Mouse (Mus musculus) liver, postnatal 0 days (tissue): ENCODE measurements at regions not wholly inside any gene's neighbourhood (a gene's known extent, or its start where the extent isn't known, plus 50 kb on each side); places are given as distances from the start of the nearest gene placed in this dataset.

Experiments used
- ATAC-seq: fragments of 200-750 bp; cut with Nextera tagmentation; 2 replicates; pipeline ENCODE4 v1.8.0; 2017; ENCODE audit warnings: mild to moderate bottlenecking, moderate library complexity
- DNase-seq: peaks from one replicate; pipeline ENCODE4 v3.0.0-alpha.2; 2016
- H3K27ac ChIP-seq: fragments of 300-500 bp; sonication (generic); 2 replicates; pipeline ENCODE4 v1.5.1; 2014; ENCODE audit warnings: antibody characterized with exemption, moderate library complexity, mild to moderate bottlenecking, low read depth
- H3K27me3 ChIP-seq: fragments of 300-500 bp; sonication (generic); 2 replicates; pipeline ENCODE4 v1.6.1; 2014; ENCODE audit warnings: low read length, control low read depth, mixed read lengths; ENCODE audit not compliant: insufficient read depth
- H3K36me3 ChIP-seq: fragments of 300-500 bp; sonication (generic); replicated peaks from 2 replicates; pipeline ENCODE4 v1.6.1; 2014; ENCODE audit warnings: mild to moderate bottlenecking, control low read depth, low read length, moderate library complexity, mixed read lengths; ENCODE audit not compliant: insufficient read depth
- H3K4me1 ChIP-seq: fragments of 300-500 bp; sonication (generic); 2 replicates; pipeline ENCODE4 v1.6.1; 2014; ENCODE audit warnings: antibody characterized with exemption, mild to moderate bottlenecking, control low read depth; ENCODE audit not compliant: insufficient read depth
- H3K4me2 ChIP-seq: fragments of 300-500 bp; sonication (generic); 2 replicates; pipeline ENCODE4 v1.6.1; 2014; ENCODE audit warnings: low read depth, mild to moderate bottlenecking, low read length, moderate library complexity, mixed read lengths
- H3K4me3 ChIP-seq: fragments of 300-500 bp; sonication (generic); 2 replicates; pipeline ENCODE4 v1.5.1; 2014; ENCODE audit warnings: low read depth, low read length
- H3K9ac ChIP-seq: fragments of 300-500 bp; sonication (generic); replicated peaks from 2 replicates; pipeline ENCODE4 v1.6.1; 2014; ENCODE audit warnings: mild to moderate bottlenecking, moderate library complexity
- H3K9me3 ChIP-seq: fragments of 300-500 bp; sonication (generic); 2 replicates; pipeline ENCODE4 v1.6.1; 2016; ENCODE audit warnings: mild to moderate bottlenecking, control low read depth, low read length, mixed read lengths
- CTCF ChIP-seq: sonication (generic); IDR thresholded peaks from 2 replicates; pipeline ENCODE4 v1.5.1; 2016; ENCODE audit warnings: antibody characterized with exemption, low read depth
- EP300 ChIP-seq: IDR thresholded peaks from 2 replicates; pipeline ENCODE4 v1.6.1; 2016; ENCODE audit warnings: antibody characterized with exemption, low read depth, mild to moderate bottlenecking
- WGBS: fragments of 180-500 bp; shearing (Covaris S2); extraction: QIAGEN DNeasy Blood & Tissue Kit; methylation state at CpG from one replicate; pipeline ENCODE4 v1.1.7; 2014; ENCODE audit not compliant: insufficient replicate concordance; 5-methylcytosine and 5-hydroxymethylcytosine counted together

DNA sequence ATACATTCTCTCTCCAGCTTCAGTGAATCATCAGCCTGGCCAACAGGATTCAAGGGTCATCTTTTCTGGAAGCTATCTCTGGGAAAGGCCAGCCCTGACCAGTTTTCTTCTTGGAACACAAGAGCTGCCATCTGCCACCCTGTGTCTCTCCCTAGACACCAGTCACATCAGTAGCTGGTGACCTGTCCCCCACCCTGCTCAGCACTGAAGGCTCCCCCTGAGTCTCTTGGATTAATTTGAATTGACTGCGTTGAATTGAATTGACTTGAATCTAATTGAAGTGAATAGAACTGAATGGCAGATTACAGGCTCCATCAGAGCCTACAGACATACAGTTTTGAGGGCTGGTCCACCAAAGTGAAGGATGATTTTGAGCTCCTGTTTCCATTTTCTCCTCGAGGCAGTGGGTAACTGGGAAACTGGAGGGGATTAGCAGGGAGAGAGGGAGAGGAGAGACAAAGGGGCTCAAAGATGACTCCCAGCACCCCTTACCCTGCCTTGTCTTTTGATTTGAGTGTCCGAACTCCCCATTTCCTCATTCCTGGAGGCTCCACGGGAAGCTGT is 133.4 kb upstream of the Tle3 start:
- Histone ChIP-seq H3K27ac (no peak overlapping the region), H3K27me3 (no peaks in the 10 kb centered on the region), H3K36me3 (no peaks in the 10 kb centered on the region), H3K4me3 (no peak overlapping the region), H3K9ac (no peak overlapping the region), H3K4me1 (peaks cover 5% of the 10 kb centered on the region), H3K9me3 (no peaks in the 10 kb centered on the region), H3K4me2 (no peak overlapping the region)
- WGBS = 68% methylated on average over 4 of the region's 4 CpGs
- DNase-seq = no peak
- no peak for TF ChIP-seq CTCF
- ATAC-seq = no peak

DNA sequence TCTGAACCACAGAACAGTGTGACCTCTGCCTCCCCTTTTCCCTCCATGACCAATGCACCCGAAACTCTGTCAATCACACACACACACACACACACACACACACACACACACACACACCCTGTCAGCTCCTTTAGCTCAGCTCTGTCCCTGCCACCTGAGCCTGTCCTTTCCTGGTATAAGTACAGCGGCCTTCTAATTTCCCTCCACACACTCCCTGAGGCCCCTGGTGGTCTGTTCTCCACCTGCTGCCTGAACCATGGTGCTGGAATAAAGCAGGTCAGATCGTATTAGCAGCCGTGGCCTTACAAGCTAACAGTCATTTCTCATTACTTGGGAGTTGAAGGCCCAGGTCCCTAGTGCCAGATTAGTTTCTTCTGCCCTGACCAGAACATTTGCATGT is 132.8 kb upstream of the Tle3 start:
- H3K36me3 ChIP-seq = no peaks in the 10 kb centered on the region
- H3K9me3 ChIP-seq = no peaks in the 10 kb centered on the region
- H3K4me3 ChIP-seq = no peak overlapping the region
- no peak for ATAC-seq
- no peak for TF ChIP-seq EP300
- DNase-seq = no peak
- H3K4me2 ChIP-seq = no peak overlapping the region
- no peak overlapping the region for H3K27ac ChIP-seq
- no peaks in the 10 kb centered on the region for H3K27me3 ChIP-seq
- H3K9ac ChIP-seq = no peak overlapping the region
- H3K4me1 ChIP-seq = peaks cover 5% of the 10 kb centered on the region; the same call in 1 of the 2 replicates
- WGBS = 64% methylated on average over 4 of the region's 4 CpGs

DNA sequence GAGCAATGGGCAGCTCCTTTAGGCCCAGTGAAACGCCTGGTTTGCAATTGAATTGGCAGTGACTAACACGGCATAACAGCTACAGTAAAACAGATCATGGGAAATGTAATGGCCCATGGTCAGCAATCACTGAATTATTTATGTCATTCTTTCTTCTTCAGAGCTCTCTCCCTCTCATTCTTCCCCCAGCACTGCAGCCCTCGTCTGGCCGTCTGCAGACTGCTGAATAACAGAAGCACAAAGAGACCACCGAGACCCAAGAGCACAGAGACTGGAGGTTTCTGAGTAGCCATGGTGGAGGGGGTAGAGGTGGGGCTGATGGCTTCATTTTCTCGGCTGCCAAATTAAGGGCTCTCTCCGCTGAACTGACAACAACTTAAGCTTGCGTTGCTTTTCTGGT is 130.7 kb upstream of the Tle3 start:
- no peak overlapping the region for H3K4me2 ChIP-seq
- no peak overlapping the region for H3K27ac ChIP-seq
- no peaks in the 10 kb centered on the region for H3K36me3 ChIP-seq
- WGBS = 70% methylated on average over 8 of the region's 8 CpGs
- DNase-seq (no peak), ATAC-seq (no peak)
- no peak overlapping the region for H3K9ac ChIP-seq
- peaks cover 5% of the 10 kb centered on the region; the same call in 1 of the 2 replicates for H3K4me1 ChIP-seq
- no peaks in the 10 kb centered on the region for H3K27me3 ChIP-seq
- TF ChIP-seq CTCF (no peak), EP300 (no peak)
- H3K4me3 ChIP-seq = no peak overlapping the region
- H3K9me3 ChIP-seq = no peaks in the 10 kb centered on the region

DNA sequence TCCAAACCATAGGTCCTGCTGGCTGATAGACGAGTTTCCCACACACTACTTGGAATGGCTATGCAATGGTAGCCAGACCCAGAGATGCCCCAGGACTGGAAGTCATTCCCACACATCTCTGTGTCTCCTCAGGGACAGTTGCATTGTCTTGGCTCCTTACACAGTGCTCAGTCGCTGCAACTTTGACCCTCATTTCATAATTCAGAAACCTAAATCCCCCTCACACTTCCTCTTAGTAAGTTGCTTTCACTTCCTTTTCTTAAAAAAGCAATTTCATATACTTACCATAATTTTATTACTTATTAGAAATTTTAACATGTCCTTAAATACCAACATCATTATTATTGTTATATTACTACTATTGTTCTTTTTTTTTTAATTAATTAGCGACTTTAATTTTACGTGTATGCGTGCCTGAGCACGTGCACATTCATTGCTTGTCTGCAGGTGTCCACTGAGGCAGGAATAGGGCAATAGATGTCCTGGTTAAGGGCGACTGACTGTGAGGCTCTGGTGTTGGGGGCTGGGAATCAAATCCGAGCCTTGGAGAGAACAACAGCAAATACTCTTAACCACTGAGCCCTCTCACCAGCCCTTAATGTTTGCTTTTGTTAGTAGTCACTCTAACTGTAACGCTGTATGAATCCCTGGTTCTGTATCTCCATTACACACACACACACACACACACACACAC is 129.9 kb upstream of the Tle3 start:
- ATAC-seq = no peak
- no peak for DNase-seq

DNA sequence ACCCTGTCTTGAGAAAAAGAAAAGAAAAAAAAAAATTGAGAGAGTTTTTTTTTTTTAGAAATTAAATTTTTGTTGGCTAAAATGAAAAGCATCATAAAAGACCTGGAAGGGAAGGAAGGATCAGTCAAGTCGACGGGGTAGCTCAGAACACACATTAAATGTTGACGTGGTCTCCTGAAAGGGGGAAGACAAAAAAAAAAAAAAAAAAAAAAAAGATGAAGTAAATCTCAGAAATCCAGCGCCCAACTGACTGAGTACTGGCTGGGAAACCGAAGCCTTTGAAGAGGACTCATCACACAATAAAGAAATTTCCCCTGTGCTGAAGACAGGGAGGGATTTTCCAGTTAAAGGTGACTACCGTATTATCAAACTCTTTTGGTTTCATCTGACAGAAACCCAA is 128.9 kb upstream of the Tle3 start:
- Histone ChIP-seq H3K27ac (no peak overlapping the region), H3K27me3 (no peaks in the 10 kb centered on the region), H3K4me3 (no peak overlapping the region), H3K4me2 (no peak overlapping the region), H3K36me3 (no peaks in the 10 kb centered on the region), H3K9ac (no peak overlapping the region), H3K9me3 (no peaks in the 10 kb centered on the region), H3K4me1 (peaks cover 5% of the 10 kb centered on the region; the same call in 1 of the 2 replicates)
- DNase-seq = no peak
- TF ChIP-seq CTCF (no peak), EP300 (no peak)
- WGBS = 59% methylated on average over 6 of the region's 6 CpGs
- ATAC-seq = no peak

More for the DNA sequence above, 129.9 kb upstream of the Tle3 start:
- TF ChIP-seq CTCF = no peak
- 48% methylated on average over 9 of the region's 9 CpGs for WGBS
- no peaks in the 10 kb centered on the region for H3K9me3 ChIP-seq
- no peak overlapping the region for H3K4me3 ChIP-seq
- peaks cover 5% of the 10 kb centered on the region; the same call in 1 of the 2 replicates for H3K4me1 ChIP-seq
- H3K9ac ChIP-seq = no peak overlapping the region
- no peaks in the 10 kb centered on the region for H3K27me3 ChIP-seq
- H3K27ac ChIP-seq = no peak overlapping the region
- H3K36me3 ChIP-seq = no peaks in the 10 kb centered on the region
- no peak overlapping the region for H3K4me2 ChIP-seq

DNA sequence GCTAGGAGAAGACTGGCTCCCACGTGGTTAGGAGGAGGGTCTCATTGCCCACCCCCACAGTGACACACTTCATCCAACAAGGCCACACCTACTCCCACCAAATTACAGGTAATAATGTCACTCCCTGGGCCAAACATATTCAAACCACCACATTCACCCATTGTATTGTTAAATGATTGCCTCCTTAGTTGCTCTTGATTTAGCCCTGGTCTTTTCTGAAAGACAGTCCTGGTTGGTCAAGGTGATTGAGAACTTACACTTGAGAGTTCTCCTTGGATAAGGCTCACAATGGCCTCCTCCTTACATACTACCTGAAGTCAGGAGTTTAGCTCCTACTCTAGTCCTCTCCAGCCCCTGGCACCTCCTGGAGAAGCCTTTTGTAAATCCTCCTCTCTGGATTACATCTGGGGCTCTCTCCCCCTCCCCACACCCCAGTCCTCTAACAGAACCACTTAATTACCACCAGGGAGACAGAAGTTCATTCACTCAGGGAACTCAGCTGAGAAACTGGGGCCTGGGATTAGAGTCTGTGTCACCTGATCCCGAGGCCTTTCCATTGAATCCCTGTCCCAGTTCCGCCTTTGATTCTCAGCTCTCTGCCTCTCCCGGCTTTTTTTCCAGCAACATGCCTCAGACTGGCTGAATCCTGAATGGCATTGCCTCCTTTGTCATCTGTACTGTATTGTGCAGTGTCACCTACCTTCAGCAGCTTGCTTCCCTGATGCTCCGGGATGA is 122.3 kb upstream of the Tle3 start:
- TF ChIP-seq EP300 (no peak), CTCF (no peak)
- Histone ChIP-seq H3K9ac (no peak overlapping the region), H3K4me3 (no peak overlapping the region), H3K36me3 (no peaks in the 10 kb centered on the region), H3K4me2 (no peak overlapping the region), H3K4me1 (no peaks in the 10 kb centered on the region), H3K27ac (no peak overlapping the region), H3K9me3 (no peaks in the 10 kb centered on the region), H3K27me3 (no peaks in the 10 kb centered on the region)
- ATAC-seq (no peak), DNase-seq (no peak)
- 66% methylated on average over 5 of the region's 5 CpGs for WGBS
